Mouse (Mus musculus) c-Kit-negative CD71-positive TER-119-positive erythroid progenitor cells, embryonic 14.5 days (primary cell): ENCODE results near the gene Bank1.

Experiments used
- DNase-seq: peaks from one replicate; pipeline ENCODE4 v3.0.0-alpha.2; 2013; ENCODE audit warnings: low read depth, low spot score

The Bank1 gene

DNA sequence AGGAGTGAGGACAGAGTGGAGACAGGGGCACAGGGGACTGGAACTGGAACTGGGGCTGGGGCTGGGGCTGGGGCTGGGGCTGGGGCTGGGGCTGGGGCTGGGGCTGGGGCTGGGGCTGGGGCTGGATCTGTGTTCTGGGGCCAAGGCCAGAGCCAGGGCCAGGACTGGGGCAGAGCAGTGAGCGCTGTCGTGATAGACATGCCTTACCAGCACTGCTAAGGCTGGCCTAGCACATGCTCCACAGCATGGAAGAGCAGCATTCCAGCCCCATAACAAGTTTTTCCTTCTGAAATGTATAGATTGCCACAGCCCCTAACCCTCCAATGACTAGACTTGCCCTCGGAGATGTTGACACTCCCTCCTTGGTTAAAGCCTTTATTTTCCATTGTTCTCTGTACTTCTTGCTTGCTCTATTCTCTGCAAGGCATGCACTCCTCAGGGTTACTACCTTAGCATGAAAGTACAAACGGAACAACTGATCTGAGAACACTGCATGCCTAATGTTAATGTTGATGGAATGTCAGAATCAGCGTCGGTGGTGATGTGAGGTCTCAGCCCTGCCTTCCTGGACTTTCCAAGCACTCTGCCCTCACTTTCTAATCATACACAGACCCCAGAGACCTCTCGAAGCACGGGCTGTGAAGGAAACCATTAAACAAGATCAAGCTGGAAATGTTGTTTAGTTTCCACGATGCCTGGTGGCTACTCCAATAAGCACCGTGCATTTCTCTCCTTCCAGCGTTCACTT, 318.6 kb downstream of the Bank1 start:
- DNase-seq = no peak
